Mouse (Mus musculus) heart, postnatal 4 days (tissue): Measurements from ENCODE around the gene Slc6a13. TPM values are rescaled to one million over a fixed set of nuclear protein-coding genes. Genes with fewer than 3 reads are reported as not detected.

Experiments
- DNase-seq: peaks from one replicate; pipeline ENCODE4 v3.0.0; 2021
- total RNA-seq, 2 experiments: library from RNA; stranded (reverse); gene quantifications; 2 replicates each; pipeline ENCODE4 v1.2.3; 2021

Gene Slc6a13
- 1 to 10 TPM; 3.7 to 4.7 TPM for total RNA-seq

GRCm38 (mm10) chr6:121299954-121300353 is at the start of gene Slc6a13:
TSS of gene Slc6a13 (plus strand) at chr6:121300227.
- peak; percentile 75 for DNase-seq

DNA sequence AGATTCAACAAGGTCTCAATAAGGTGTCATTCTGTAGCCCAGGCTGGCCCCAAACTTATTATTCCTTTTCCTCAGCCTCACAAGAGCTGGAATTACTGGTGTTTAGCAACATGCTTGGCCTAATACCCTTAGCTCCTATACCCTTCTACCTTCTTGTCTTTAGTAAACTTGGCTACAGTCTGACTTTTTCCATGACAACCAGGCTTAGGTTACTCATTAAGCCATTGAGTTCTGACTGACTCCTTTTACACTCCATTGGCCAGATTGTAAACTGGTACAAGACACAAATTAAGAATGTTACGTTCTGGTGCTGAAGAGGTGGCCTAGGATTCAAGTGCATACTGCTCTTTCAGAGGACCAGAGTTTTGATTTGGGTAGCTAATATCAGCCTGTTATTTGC is 49.6 kb upstream of the Slc6a13 start:
- DNase-seq = no peak

- no peak for DNase-seq
Measured at GRCm38 (mm10) chr6:121251256-121251655, 48.8 kb upstream of the Slc6a13 start.

- peak; percentile 82 for DNase-seq
Measured at GRCm38 (mm10) chr6:121260548-121260947, 39.5 kb upstream of the Slc6a13 start.

GRCm38 (mm10) chr6:121261233-121261632 is 38.8 kb upstream of the Slc6a13 start:
- no peak for DNase-seq

- no peak for DNase-seq
Measured at GRCm38 (mm10) chr6:121262004-121262403, 38.0 kb upstream of the Slc6a13 start.

DNA sequence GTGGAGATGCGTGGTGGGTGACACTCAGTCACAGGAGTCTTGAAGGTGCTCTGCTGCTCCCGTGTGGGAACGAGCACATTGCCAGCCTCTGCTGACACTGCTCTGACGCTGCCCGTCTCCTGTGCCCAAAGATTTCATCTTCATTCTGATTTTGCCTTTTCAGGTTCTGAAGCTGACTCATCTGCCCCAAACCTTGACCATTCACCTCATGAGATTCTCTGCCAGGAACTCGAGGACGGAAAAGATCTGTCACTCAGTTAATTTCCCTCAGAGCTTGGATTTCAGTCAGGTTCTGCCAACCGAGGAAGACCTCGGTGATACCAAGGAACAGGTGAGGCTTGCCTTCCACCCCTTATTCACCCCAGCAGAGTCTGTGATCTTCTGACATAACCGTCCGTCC is 37.5 kb upstream of the Slc6a13 start:
- no peak for DNase-seq

- DNase-seq = no peak
Measured at GRCm38 (mm10) chr6:121270156-121270555, 29.9 kb upstream of the Slc6a13 start.

- DNase-seq = no peak
Measured at GRCm38 (mm10) chr6:121271707-121272074, 28.3 kb upstream of the Slc6a13 start.

GRCm38 (mm10) chr6:121272075-121272800 is 27.8 kb upstream of the Slc6a13 start:
- DNase-seq = peak; percentile 89

- DNase-seq = peak; percentile 10
Measured at GRCm38 (mm10) chr6:121274356-121274755, 25.7 kb upstream of the Slc6a13 start.

DNA sequence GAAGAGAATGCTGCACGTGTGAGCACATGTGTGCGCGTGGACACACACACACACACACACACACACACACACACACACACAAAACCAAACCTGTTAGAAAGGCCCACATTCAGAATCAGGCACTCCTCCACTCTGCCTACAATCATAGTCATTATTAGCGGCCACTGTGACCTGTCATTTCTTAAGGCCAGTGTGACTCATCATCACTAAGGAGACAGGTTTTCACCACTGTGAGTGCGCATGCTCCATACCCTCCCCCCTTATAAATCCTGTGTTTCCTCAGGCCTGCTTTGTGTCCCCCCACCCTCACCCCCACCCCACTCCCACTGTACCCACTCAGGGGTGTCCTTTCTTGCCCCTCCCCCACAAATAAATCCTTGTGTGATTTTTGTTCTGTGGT is 15.9 kb upstream of the Slc6a13 start:
- no peak for DNase-seq

DNA sequence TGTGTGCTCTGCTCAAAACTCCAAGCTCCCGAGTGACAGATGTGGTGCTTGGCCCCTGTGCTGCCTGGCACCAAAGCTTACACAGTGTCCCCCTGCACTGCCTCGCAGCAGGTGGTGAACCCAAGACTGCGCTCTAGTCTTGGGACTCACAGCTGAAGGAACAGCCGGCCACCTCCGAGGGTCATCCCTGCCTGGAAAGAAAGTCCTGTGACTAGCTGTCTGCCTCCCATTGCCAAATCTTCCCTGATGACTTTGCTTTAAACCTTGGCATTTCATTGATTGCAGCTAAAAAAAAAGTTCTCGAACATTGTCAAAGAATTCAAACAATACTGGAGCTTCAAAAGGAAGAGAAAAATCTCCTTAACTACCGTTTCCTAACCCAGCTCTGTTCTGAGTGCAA is 710 bp upstream of the Slc6a13 start:
- DNase-seq = no peak

GRCm38 (mm10) chr6:121300504-121300903 is 477 bp downstream of the Slc6a13 start:
- DNase-seq = no peak

DNA sequence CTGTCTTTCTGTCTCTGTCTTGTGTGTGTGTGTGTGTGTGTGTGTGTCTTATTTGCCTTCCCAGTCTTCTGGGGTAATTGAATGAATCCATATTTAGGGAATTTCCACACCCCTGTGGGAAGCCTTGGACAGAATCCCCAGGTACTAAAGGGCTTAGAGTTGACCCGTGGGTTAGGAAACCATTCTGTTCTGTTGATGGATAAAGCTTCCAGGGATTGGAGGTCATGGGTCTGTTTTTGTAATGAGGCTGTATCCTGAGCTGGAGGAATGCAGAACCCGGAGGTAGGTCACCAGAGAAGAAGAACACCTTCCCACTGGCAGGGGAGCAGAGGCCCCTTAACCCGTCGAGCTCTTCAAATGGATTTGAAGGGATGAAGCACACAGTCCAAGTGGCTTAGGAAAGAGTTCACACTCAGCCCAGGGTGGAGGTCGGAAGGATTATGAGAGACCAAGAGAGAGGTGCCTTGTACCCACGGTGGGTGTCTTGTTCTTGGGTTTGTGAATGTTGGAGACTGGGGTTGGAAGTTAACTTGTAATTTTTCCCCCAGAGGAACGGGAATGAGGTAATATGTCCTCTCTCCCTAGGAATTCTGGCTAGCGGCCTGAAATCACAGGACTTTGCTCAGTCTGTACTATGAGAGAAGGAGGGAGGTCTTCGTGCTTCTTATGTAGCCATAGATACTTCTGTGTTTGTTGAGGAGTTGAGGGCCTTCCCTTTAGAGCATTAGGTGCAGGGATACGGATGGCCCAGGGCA is 3.6 kb downstream of the Slc6a13 start:
- DNase-seq = peak; percentile 21

DNA sequence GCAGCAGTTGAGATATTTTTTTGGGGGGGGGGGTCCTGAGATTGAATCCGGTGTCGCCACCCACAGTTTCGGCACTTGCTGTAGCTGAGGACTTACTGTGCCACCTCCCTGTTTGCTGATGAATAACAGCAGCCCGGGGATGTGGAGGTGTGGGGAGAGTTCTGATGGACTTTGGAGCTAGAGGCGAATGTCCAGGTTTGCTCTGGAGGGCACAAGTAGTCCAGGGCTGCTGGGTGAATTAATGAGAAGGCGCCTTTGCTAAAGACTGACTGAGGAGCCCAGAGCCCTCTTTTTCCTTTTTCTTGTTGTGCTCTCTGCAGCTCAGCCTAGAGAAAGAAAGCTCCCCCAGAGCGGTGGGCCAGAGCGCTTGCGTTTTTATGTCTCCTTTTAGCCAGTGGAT is 4.6 kb downstream of the Slc6a13 start:
- DNase-seq = no peak

DNA sequence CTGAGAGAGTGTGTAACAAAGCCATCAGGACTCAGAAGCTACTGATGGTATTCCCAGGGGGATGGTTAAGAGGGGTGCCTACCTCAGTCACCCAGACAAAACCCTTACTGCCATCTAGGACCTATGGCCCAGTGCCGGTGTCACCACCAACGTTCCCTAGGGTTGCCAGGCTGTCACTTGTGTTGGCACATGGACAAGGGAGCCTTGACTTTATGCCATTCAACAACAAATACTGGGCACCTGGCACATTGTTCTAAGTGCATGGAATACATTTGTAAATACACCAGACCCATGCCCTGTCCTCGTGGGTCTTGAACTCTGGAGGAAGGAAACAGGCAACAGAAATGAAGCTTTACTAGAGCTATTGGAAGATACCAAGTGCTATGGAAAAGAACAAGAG is 5.5 kb downstream of the Slc6a13 start:
- DNase-seq = no peak

GRCm38 (mm10) chr6:121310984-121311383 is 11.0 kb downstream of the Slc6a13 start:
- no peak for DNase-seq

- DNase-seq = no peak
Measured at GRCm38 (mm10) chr6:121319099-121319498, 19.1 kb downstream of the Slc6a13 start.

- no peak for DNase-seq
Measured at GRCm38 (mm10) chr6:121322381-121323110, 22.5 kb downstream of the Slc6a13 start.

DNA sequence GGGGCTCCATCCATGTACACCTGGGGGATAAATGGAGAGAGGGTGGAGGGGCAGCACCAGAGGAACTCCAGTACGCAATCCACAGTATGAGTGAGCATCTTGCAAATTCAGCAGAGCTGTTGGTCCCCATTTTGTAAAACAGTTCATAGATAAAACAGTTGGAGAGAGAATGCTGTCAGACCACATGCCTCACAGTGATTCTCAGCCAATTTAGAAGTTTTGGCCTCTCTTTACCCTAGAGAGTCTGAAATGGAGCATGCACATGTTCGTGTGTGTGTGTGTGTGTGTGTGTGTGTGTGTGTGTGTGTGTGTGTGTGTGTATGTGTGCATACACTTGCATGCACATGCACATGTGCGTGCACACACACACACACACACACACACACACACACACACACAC is 25.3 kb downstream of the Slc6a13 start:
- no peak for DNase-seq

GRCm38 (mm10) chr6:121325740-121326139 is 25.7 kb downstream of the Slc6a13 start:
- DNase-seq = no peak

- DNase-seq = peak; percentile 29
Measured at GRCm38 (mm10) chr6:121326486-121327069, 26.6 kb downstream of the Slc6a13 start.
